Mouse (Mus musculus): ENCODE measurements around the gene Sfta2. TPM values are rescaled to one million over a fixed set of nuclear protein-coding genes. Genes with fewer than 3 reads are reported as not detected.

Gene Sfta2
- polyA plus RNA-seq, 1 experiment from 2014 or later, result not detected

DNA sequence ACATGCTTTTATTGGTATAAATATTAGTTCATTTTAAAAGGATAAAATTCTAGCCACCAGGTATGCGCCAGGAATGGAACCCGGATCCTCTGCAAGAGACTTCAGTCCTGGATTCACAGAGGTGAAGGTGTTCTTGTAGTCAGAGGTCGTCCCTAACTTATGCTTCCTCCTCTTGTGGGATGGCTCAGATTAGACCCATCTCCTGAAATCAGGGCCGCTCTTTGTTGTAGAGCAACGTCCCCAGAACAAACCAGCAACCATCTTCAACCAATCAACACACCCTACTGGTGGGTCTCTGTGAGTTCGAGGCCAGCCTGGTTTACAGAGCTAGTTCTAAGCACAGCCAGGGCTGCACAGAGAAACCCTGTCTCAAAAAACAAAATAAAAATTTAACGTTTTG lies 6.9 kb upstream of the Sfta2 start:
- Histone ChIP-seq H3K27ac (no peak overlapping the region), H3K4me3 (replicated peaks) (no peak overlapping the region), H3K36me3 (no peaks in the 10 kb centered on the region), H3K4me2 (no peak overlapping the region), H3K27me3 (no peaks in the 10 kb centered on the region), H3K9ac (no peak overlapping the region), H3K4me1 (replicated peaks) (no peaks in the 10 kb centered on the region), H3K9me3 (replicated peaks) (no peaks in the 10 kb centered on the region)
- no peak for DNase-seq
- 61% methylated on average over 7 of the region's 7 CpGs for WGBS (ENCODE audit: insufficient replicate concordance)
- ATAC-seq (ENCODE audit: low read depth), result no peak

DNA sequence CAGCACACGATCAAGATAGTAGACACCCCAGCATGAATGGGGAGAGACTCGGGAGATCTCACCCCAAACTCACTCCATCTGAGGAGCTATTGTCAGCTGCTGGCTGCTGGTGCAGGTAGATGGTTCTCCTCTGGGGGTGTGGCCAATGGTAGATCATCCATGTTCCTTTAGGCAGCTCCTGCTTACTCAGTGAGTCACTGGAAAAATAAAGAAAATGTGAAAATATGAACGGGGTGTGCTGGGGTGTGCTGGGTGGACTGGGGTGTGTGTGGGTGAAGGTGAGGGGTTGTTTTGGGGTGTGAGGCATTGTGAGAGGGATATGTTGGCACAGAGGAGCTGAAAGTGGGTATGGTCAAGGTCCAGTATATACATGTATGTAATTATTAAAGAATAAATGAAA lies 4.0 kb upstream of the Sfta2 start:
- H3K9ac ChIP-seq, result no peak overlapping the region
- no peak for DNase-seq
- H3K4me3 ChIP-seq (replicated peaks), result no peak overlapping the region
- WGBS (ENCODE audit: insufficient replicate concordance), result 79% methylated on average over 3 of the region's 3 CpGs
- H3K36me3 ChIP-seq, result no peaks in the 10 kb centered on the region
- H3K9me3 ChIP-seq (replicated peaks), result no peaks in the 10 kb centered on the region
- H3K4me2 ChIP-seq, result no peak overlapping the region
- H3K4me1 ChIP-seq (replicated peaks), result no peaks in the 10 kb centered on the region
- ATAC-seq (ENCODE audit: low read depth), result no peak
- no peaks in the 10 kb centered on the region for H3K27me3 ChIP-seq
- H3K27ac ChIP-seq, result no peak overlapping the region

DNA sequence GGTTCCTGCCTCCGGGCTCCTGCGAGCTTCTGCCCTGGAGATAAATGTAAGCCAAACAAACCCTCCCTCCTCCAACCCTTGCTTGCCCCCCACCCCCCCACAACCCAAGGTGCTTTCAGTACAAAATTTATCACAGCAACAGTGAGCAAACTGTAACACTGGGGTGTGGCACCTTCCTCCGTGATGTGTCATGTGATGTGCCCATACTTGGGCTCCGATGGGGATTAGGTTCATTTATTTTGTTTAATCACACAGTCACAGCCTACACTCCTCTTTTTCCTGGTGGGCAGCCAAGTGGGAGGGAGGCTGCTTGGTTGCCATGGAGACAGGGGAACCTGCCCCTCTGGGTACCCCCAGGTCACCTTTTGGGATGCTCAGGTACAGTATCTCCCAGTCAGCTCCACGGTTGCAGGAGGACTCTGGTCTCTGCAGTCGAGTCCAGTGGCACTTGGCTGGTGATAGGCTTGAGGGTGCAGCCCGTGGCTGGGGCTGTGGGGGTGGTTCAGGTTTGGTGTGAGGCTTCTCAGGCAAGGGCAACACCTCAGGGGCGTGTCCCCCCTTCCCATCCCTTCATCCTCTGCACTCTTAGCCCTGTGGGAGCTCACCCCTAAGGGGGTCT lies 496 bp downstream of the Sfta2 start:
- no peaks in the 10 kb centered on the region for H3K9me3 ChIP-seq (replicated peaks)
- ATAC-seq (ENCODE audit: low read depth) (no peak), DNase-seq (no peak)
- H3K4me1 ChIP-seq (replicated peaks), result no peaks in the 10 kb centered on the region
- 32% methylated on average over 8 of the region's 8 CpGs for WGBS (ENCODE audit: insufficient replicate concordance)
- no peak overlapping the region for H3K9ac ChIP-seq
- H3K4me3 ChIP-seq (replicated peaks), result no peak overlapping the region
- H3K4me2 ChIP-seq, result no peak overlapping the region
- no peaks in the 10 kb centered on the region for H3K27me3 ChIP-seq
- H3K36me3 ChIP-seq, result no peaks in the 10 kb centered on the region
- no peak overlapping the region for H3K27ac ChIP-seq

DNA sequence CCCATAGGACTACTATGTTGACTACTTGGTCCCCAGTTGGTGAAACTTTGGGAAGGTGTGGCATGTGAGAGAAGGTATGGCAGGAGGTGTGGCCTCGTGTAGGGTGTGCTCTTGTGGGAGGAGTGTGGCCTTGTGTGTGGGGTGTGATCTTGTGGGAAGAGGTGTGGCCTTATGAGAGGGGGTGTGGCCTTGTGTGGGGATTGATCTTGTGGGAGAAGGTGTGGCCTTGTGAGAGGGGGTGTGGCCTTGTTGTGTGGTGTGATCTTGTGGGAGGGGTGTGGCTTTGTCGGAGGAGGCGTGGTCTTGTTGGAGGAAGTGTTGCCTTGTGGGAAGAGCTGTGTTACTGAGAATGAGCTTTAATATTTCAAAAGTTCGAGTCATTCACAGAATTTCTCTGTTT lies 15.8 kb downstream of the Sfta2 start:
- H3K9ac ChIP-seq, result no peak overlapping the region
- no peak for ATAC-seq (ENCODE audit: low read depth)
- H3K4me2 ChIP-seq, result no peak overlapping the region
- H3K4me1 ChIP-seq (replicated peaks), result no peaks in the 10 kb centered on the region
- H3K27me3 ChIP-seq, result peaks cover 6% of the 10 kb centered on the region; the same call in 1 of the 2 replicates
- no peak overlapping the region for H3K27ac ChIP-seq
- H3K36me3 ChIP-seq, result no peaks in the 10 kb centered on the region
- no peaks in the 10 kb centered on the region for H3K9me3 ChIP-seq (replicated peaks)
- DNase-seq, result no peak
- 57% methylated on average over 4 of the region's 4 CpGs for WGBS (ENCODE audit: insufficient replicate concordance)
- no peak overlapping the region for H3K4me3 ChIP-seq (replicated peaks)

DNA sequence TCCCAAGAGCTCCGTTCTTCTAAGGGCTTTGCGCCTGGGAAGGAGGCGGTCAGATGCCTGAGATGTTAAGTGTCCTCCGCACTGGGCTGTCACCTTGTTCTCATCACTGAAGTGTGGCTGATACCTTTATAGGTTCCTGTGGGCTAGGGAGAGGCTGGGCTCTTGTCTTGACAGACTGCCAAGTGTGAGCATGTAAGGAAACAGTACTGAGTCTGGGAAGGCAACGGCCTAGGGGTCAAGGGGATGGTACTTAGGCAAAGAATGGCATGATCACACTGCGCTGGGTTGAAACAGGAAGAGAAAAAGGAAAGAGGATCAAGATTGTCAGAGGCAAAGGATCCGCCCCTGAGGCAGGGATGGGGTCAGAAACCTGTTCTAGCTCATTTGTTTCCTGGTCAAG lies 25.2 kb downstream of the Sfta2 start, which contains the start of gene Gm9573:
Gene Gm9573, minus strand, starts transcription at position 101 of the 400 bp plus-strand sequence.
- DNase-seq, result no peak
- Histone ChIP-seq H3K9ac (no peak within 1 kb of the TSS), H3K27me3 (peaks cover 3% of the 10 kb centered on the region; the same call in 1 of the 2 replicates), H3K4me2 (no peak within 1 kb of the TSS), H3K4me3 (replicated peaks) (no peak within 1 kb of the TSS), H3K4me1 (replicated peaks) (no peaks in the 10 kb centered on the region), H3K27ac (no peak within 1 kb of the TSS), H3K9me3 (replicated peaks) (no peaks in the 10 kb centered on the region), H3K36me3 (no peaks in the 10 kb centered on the region)
- WGBS (ENCODE audit: insufficient replicate concordance), result 67% methylated on average over 7 of the region's 7 CpGs
- ATAC-seq (ENCODE audit: low read depth), result no peak

DNA sequence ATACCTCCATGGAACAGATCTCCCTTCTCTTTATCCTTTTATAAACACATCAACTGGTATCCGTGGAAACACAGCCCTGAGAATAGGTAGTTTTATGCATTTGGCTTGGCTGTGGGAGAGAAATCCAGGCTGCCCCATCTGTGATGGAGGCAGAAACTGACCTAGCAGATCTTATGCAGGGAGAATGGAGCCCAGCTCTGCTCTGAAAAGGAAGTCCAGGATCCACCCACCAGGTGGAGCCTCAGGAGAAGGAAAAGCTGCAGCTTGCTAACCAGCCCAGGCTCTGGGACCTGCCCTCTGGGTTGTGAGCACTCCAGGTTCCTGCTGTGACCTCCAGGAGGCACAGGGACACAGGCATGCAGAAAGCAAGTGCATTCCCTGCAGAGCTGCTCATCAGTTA lies 32.6 kb downstream of the Sfta2 start:
- 0% methylated on average over 1 of the region's 1 CpGs for WGBS (ENCODE audit: insufficient replicate concordance)
- DNase-seq (no peak), ATAC-seq (ENCODE audit: low read depth) (no peak)

DNA sequence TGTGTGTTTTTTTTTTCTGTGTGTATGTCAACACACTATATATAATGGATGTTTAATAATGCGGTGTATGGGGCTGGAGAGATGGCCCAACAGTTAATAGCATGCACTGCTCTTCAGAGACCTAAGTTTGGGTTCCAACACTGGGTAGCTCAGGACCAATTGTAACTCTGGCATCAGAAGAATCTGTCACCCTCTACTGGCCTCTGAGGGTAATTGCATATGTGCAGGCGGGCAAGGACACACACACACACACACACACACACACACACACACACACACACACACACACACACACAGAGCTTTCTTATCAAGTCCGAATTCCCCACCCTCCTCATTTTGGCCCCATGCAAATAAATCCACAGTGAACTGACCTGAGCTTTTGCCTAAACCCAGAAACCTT lies 33.9 kb downstream of the Sfta2 start:
- Histone ChIP-seq H3K27ac (no peak overlapping the region), H3K9ac (no peak overlapping the region), H3K36me3 (no peaks in the 10 kb centered on the region), H3K4me1 (replicated peaks) (0 out of 2 replicates have a peak, but pooled peaks cover 3% of the 10 kb centered on the region), H3K9me3 (replicated peaks) (no peaks in the 10 kb centered on the region), H3K27me3 (peaks cover 30% of the 10 kb centered on the region), H3K4me2 (no peak overlapping the region), H3K4me3 (replicated peaks) (no peak overlapping the region)
- WGBS (ENCODE audit: insufficient replicate concordance), result 67% methylated on average over 3 of the region's 3 CpGs
- no peak for DNase-seq
- no peak for ATAC-seq (ENCODE audit: low read depth)

More for the DNA sequence above, 32.6 kb downstream of the Sfta2 start:
- Histone ChIP-seq H3K4me1 (replicated peaks) (0 out of 2 replicates have a peak, but pooled peaks cover 3% of the 10 kb centered on the region), H3K27me3 (peaks cover 25% of the 10 kb centered on the region), H3K9ac (no peak overlapping the region), H3K9me3 (replicated peaks) (no peaks in the 10 kb centered on the region), H3K4me3 (replicated peaks) (no peak overlapping the region), H3K4me2 (no peak overlapping the region), H3K27ac (no peak overlapping the region), H3K36me3 (no peaks in the 10 kb centered on the region)

DNA sequence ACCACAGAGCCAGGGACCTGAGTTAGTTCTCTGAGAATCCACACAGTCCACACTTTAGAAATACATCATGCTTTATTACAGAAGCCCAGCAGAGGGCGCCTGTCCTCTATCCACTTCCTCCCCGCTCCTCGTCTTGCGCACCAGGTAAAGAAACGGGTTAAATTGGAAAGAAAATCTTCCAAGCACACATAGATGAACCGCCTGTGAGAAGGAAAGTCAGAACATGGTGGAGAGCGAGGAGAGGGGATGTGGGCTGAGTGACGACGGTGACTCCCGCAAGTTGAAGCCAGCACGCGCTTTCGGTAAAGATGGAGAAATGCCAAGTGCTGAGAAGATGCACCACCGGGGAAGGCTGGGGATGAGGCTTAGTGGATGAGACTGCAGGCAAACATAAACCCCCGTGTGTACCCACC lies 34.4 kb downstream of the Sfta2 start:
- H3K36me3 ChIP-seq, result no peaks in the 10 kb centered on the region
- H3K9ac ChIP-seq, result no peak overlapping the region
- ATAC-seq (ENCODE audit: low read depth) (no peak), DNase-seq (peak; percentile 17)
- H3K4me3 ChIP-seq (replicated peaks), result peak overlapping the region; percentile 21; the same call in 1 of the 2 replicates
- 0 out of 2 replicates have a peak, but pooled peaks cover 3% of the 10 kb centered on the region for H3K4me1 ChIP-seq (replicated peaks)
- 3% methylated on average over 15 of the region's 15 CpGs for WGBS (ENCODE audit: insufficient replicate concordance)
- no peak overlapping the region for H3K27ac ChIP-seq
- peaks cover 30% of the 10 kb centered on the region for H3K27me3 ChIP-seq
- H3K9me3 ChIP-seq (replicated peaks), result no peaks in the 10 kb centered on the region
- H3K4me2 ChIP-seq, result peak overlapping the region; percentile 54

DNA sequence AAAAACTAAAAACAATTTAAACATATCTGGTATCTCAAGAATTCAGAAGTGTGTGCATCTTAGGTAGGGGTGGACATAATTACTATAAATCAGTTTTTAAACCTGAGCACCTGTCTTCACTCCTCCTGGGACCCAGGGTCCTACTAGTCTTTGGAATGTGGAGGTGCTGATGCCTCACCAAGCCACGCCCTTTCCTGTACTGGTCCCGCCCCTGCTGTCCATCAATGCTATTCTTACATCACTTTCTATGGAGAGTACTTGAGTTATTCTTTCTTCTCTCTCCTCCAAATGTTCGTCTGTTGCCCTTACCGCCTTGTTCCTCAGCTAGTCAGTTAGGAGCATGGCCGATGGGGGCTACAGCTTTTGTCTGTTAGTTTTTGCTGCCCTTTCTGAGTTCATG lies 35.0 kb downstream of the Sfta2 start:
- H3K9me3 ChIP-seq (replicated peaks), result no peaks in the 10 kb centered on the region
- no peak overlapping the region for H3K27ac ChIP-seq
- DNase-seq, result no peak

DNA sequence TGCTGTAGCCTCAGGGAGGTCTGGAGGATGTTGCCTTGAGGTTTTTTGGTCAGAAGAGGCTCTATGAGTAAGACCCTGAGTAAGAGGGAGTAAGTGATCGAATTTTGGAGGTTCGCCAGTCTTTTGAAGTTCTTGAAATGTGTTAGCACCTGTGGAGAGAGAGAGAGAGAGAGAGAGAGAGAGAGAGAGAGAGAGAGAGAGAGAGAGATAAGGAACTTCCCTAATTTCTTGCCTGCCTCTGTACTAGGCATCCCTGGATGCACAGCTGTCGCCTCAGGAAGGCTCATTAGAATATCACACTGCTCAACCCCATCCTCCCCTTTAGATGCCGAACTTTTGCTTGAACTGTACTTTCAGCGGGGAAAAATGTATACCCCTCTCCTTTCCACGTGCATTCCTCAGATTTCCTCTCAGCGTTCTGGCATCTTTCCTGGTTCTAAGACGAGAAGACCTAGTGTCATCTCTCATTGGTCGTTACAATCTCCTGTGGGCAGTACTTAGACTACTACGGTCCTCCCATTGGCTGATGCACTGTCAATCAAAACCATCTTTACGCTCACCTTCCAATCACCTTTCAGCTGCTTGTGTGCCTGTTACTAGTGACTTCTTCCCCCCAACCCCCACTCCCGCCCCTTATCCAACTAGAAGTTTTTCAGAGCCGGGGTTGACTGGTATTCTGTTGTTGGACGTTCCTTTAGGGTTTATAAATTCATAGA lies 37.3 kb downstream of the Sfta2 start:
- H3K36me3 ChIP-seq, result no peaks in the 10 kb centered on the region
- no peak overlapping the region for H3K4me3 ChIP-seq (replicated peaks)
- WGBS (ENCODE audit: insufficient replicate concordance), result 17% methylated on average over 14 of the region's 14 CpGs
- no peak overlapping the region for H3K27ac ChIP-seq
- no peak overlapping the region for H3K4me2 ChIP-seq
- H3K27me3 ChIP-seq, result peaks cover 36% of the 10 kb centered on the region
- DNase-seq (no peak), ATAC-seq (ENCODE audit: low read depth) (peak; percentile 45)
- no peaks in the 10 kb centered on the region for H3K9me3 ChIP-seq (replicated peaks)
- H3K4me1 ChIP-seq (replicated peaks), result 0 out of 2 replicates have a peak, but pooled peaks cover 3% of the 10 kb centered on the region
- no peak overlapping the region for H3K9ac ChIP-seq

More for the DNA sequence above, 35.0 kb downstream of the Sfta2 start:
- Histone ChIP-seq H3K4me2 (no peak overlapping the region), H3K4me3 (replicated peaks) (no peak overlapping the region), H3K27me3 (peaks cover 30% of the 10 kb centered on the region), H3K9ac (no peak overlapping the region), H3K4me1 (replicated peaks) (0 out of 2 replicates have a peak, but pooled peaks cover 3% of the 10 kb centered on the region), H3K36me3 (no peaks in the 10 kb centered on the region)
- no peak for ATAC-seq (ENCODE audit: low read depth)
- WGBS (ENCODE audit: insufficient replicate concordance), result 28% methylated on average over 5 of the region's 5 CpGs

DNA sequence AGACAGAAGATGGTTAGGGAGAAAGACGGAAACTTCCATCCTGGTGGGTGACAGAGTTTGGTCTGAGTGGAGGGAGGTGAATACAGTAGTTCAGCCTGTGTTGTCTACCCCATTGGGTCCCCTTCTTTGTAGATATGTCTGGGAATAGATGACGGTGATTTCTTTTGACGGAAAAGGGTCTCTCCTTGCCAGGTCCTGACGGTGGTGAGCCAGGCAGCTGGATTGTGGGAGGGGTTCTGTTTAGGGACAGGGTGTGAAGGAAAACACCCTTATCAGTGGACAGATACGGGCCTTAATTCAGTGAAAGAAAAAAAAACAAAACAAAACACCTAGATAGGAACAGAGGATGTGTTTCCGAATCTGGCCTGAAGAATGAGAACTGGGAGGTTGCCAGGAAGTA lies 38.0 kb downstream of the Sfta2 start:
- Histone ChIP-seq H3K9me3 (replicated peaks) (no peaks in the 10 kb centered on the region), H3K4me1 (replicated peaks) (0 out of 2 replicates have a peak, but pooled peaks cover 3% of the 10 kb centered on the region), H3K4me2 (no peak overlapping the region), H3K27me3 (peaks cover 43% of the 10 kb centered on the region), H3K4me3 (replicated peaks) (no peak overlapping the region), H3K36me3 (no peaks in the 10 kb centered on the region), H3K27ac (no peak overlapping the region), H3K9ac (no peak overlapping the region)
- 57% methylated on average over 6 of the region's 6 CpGs for WGBS (ENCODE audit: insufficient replicate concordance)
- DNase-seq (no peak), ATAC-seq (ENCODE audit: low read depth) (no peak)

Measured in liver, embryonic 13.5 days (tissue).